Mouse (Mus musculus) kidney, postnatal 25 days (tissue): ENCODE data around the gene Tmem74b.

ENCODE experiments used
- DNase-seq, 2 experiments: peaks; one replicate each; pipeline ENCODE4 v3.0.0; 2021; ENCODE audit warnings: mixed read lengths in 2 of 2

The Tmem74b gene

GRCm38 (mm10) chr2:151742084-151742483, 40.3 kb downstream of the Tmem74b start:
- DNase-seq: no peak

DNA sequence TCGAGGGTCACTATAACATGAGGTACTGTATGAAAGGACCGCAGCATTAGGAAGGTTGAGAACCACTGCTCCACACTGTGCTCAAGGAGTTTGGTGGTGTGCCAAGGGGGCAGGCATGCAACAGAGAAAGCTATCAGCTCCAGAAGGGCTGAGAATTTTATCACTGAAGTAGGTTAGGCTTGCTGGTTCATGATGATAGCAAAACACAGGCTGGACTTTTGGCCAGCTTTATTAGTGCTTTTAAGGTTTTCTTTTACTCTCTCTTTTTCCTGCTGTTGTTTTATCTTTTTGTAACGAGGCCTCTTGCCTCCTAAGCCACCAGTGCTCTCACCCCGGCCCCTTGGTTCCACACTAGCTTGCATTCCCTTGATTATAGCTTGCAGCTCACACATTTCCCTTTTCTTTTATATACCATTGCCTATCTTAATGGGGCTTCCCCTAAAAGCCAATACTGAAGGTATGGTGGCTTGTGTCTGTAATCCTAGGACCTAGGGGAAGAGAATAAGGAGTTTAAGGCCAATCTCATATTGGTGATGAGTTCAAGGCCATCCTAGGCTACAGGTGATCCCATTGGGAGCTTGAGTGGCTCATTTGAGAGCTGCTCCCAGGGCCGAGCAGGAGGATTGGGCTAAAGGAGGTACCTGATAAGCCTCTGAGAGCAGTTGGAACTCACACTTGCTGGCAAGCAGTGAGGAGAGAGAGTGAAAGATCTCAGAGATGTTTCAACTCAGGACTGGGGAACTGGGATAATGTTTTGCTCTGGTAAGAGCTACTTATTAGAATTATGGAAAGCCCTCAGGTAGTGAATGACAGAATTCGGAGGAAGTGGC, 41.3 kb downstream of the Tmem74b start:
- no peak for DNase-seq

DNA sequence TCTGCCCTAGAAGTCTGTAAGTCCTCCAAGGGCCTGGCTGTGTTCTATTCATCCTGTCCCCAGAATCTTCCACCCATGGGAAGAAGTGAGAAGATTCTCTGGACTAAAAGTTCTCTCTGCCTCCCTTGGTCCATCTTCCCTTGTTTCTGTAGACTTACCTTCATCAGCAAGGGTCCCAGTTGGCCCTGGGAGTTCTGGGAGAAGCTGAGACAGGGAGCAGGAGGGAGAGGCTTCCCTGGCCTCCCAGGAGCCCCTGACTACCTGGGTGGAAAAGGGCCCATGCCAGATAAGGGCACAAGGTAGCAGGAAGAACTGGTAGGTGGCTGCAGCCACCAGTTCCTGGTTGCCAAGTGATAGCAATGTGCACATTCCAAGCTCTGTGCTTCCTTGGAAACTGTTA, 42.0 kb downstream of the Tmem74b start, which contains the start of gene Psmf1:
TSS of gene Psmf1 (minus strand) at position 342 of the 400 bp plus-strand sequence.
- no peak for DNase-seq

DNA sequence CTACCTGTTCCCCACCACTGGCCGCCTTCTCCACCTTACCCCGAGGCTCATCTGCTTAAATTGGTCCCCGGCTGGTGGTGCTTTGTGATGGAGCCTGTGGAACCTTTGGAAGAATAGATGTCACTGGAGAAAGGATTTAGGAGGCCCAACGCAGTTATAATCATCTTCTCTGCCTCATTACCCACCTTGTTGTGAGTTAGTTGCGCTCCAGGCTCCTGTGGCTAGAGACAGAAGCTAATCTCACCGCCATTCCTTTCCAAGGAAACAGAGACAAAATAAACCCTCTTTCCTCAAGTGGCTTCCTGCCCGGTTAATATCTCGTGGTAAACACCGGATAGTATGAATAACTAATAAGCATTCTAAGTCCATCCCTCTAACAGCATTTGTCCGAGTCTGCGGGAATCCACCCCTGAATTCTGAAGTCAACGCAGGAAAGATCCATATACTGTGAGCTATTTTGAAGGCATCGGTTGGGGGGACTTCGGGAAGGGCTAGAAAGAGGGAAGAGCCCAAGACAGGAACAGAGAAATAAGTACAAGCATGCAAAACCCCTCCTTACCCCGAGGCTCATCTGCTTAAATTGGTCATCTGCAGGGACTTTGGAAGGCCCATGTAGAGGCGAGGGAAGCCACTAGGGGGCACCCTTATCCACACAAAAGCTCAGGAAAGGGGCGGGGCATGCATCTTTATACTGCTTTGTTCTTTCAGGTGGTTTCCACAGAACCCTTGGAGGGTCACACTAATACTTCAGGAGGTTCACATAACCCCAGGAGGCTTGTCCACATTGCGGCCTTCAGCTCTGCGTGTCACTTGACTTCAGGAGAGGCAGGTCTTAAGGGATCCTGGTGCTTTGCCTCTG, 46.3 kb downstream of the Tmem74b start:
- DNase-seq: peak; percentile 45 to 81

DNA sequence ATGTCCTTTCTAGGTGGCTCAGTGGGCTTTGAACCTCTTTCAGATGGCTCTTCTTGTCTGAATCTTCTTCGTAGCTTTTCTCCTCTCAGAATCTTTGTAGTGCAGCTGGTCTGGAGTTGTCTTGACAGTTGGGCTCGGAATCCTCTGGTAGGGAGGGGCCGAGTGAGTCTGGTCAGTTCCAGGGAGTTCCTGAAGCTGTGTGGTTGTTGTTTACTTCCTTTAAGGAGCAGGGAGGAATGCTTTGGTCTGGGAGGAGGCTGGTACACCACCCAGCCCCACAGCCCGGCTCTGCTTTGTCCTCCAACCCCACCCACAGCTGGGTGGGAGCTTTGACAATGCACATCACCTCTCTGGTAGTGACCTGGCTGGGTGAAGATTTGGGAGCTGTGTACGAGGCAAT, 49.5 kb downstream of the Tmem74b start:
- DNase-seq: no peak

DNA sequence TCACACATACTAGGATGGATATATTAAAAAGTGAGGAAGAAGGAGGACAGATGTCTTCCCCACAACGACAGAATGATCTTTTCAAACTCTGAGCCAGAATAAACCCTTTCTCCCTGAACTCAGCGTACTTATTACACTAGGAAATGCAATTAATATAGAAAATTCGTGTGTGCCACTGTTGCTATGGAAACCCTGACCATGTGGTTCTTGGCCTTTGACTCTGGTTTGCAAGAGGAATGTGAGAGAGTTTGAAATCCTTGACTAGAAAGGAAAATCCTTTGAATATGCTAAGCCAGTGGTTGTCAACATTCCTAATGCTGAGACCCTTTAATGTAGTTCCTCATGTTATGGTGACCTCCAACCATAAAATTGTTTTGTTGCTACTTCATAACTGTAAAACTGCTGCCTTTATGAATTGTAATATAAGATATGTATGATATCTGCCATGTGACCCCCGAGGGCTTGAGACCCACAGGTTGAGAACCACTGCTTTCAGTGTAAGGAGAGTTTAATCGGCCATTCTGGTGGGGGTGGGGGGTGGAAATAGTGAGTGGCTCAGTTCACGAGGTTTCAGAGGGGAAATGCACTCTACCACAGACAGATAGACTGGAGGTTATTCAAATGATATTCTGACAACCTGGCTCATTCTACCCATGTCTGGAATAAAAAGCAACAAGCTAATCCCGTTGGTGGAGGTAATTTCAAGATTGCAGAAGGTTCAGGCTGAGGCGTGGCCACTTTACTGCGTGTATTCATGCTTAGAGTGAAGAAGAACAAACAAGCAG, 54.7 kb downstream of the Tmem74b start:
- DNase-seq: no peak

DNA sequence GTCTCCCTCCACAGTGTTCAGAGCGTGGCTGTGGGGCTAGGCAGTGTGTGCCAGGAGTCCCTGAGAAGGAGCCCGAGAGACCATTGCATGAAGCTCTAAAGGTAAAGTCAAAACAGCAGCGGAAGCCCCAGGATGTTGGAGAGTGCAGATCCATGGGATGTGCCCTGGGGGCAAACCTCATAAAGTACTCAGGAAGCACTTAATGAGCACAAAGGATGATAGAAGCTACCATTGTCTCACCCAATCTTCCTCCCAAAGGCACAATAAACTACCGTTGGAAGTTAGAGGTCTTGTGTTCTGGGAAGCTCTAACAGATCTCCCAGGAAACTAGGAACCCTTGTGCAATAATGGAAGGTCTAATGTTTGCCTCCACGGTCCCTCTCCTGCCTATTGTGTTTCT, 55.6 kb downstream of the Tmem74b start:
- no peak for DNase-seq

DNA sequence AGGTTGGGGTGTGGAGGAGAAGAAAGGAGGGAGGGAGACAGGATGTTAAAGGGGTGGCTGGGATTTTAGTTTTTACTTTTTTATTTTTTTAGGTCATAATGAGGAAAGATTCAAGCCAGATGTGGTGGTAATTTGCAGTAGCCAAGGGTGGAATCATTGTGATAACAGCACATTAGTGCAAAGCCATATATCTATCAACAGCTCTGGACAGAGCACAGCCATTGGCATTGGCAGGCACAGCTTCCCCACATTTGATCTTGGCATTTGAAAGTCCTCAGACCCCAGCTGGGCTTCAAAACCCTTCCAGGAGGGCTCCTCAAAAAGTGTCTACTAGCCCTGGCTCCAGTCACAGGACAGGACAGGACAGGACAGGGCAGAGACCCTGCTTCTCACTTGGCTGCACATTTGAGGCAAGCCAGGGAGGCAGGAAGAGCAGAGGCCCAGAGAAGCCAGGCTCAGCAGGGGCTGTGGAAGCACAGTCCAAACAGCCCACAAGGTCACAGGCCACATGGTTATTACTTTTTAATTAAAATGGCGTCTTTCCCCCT, 57.1 kb downstream of the Tmem74b start:
- DNase-seq: no peak
